Mouse (Mus musculus): ENCODE data around the gene Pitpnm2. TPM values are rescaled to one million over a fixed set of nuclear protein-coding genes. Genes with fewer than 3 reads are reported as not detected.

The Pitpnm2 gene
- polyA plus RNA-seq, 1 experiment, result 10.8 TPM

DNA sequence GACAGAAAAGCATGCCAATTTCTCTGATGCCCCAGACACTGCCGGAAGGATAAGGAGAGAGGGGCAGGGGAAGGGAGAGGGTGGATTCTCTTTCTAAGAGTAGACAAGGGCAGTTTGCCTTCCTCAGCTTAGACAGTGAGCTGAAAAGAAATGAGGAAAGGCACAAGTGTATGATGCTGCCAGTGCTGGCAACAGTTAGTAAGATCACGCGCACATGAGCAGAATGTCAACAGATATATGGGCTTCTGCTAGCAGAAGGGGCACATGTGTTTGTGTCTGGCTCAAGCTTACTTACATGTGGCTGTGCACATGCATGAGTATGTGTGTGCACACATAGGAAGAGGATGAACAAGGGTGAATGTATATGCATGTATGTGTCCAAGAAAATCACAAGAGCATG is 65.4 kb downstream of the Pitpnm2 start:
- Histone ChIP-seq H3K27ac (ENCODE audit: control insufficient read depth, insufficient read depth, low read depth, low read length, poor library complexity) (no peak overlapping the region), H3K4me1 (ENCODE audit: control insufficient read depth, insufficient read depth, low read length) (no peaks in the 10 kb centered on the region), H3K4me3 (replicated peaks; ENCODE audit: control insufficient read depth, low read depth, low read length) (no peak overlapping the region)
- TF ChIP-seq POLR2A (IDR thresholded peaks at IDR 0.05; ENCODE audit: borderline replicate concordance, control insufficient read depth, low read depth, low read length) (no peak), CTCF (IDR thresholded peaks at IDR 0.05; ENCODE audit: control insufficient read depth, insufficient read depth, low read length) (no peak)
- 89% methylated on average over 3 of the region's 3 CpGs for WGBS

- TF ChIP-seq CTCF (IDR thresholded peaks at IDR 0.05; ENCODE audit: control insufficient read depth, insufficient read depth, low read length), result no peak
- no peak for TF ChIP-seq POLR2A (IDR thresholded peaks at IDR 0.05; ENCODE audit: borderline replicate concordance, control insufficient read depth, low read depth, low read length)
- Histone ChIP-seq H3K4me3 (replicated peaks; ENCODE audit: control insufficient read depth, low read depth, low read length) (no peak overlapping the region), H3K4me1 (ENCODE audit: control insufficient read depth, insufficient read depth, low read length) (no peaks in the 10 kb centered on the region), H3K27ac (ENCODE audit: control insufficient read depth, insufficient read depth, low read depth, low read length, poor library complexity) (no peak overlapping the region)
- WGBS, result 79% methylated on average over 7 of the region's 7 CpGs
These were observed 66.9 kb downstream of the Pitpnm2 start for GRCm38 (mm10) chr5:124182642-124183041.

DNA sequence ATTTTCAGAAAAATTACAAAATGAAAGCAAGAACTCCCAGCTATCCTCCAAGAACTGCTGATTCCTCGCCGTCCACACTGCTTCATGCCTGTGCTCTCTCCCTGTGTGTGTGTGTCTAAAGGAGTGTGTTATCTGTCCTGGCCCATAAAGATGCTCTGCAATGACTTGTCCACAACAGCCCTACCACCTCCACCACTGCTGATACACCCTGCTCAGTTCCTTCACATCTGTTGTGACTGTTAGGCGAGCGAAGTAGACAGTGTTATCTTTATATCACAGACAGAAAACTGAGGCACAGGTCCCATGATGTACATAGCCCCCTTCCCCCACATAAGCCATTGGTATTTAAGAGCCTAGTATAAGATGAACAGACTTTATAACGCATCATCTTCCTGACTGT is 67.5 kb downstream of the Pitpnm2 start:
- no peak for TF ChIP-seq CTCF (IDR thresholded peaks at IDR 0.05; ENCODE audit: control insufficient read depth, insufficient read depth, low read length)
- no peak for TF ChIP-seq POLR2A (IDR thresholded peaks at IDR 0.05; ENCODE audit: borderline replicate concordance, control insufficient read depth, low read depth, low read length)
- Histone ChIP-seq H3K4me3 (replicated peaks; ENCODE audit: control insufficient read depth, low read depth, low read length) (no peak overlapping the region), H3K27ac (ENCODE audit: control insufficient read depth, insufficient read depth, low read depth, low read length, poor library complexity) (no peak overlapping the region), H3K4me1 (ENCODE audit: control insufficient read depth, insufficient read depth, low read length) (no peaks in the 10 kb centered on the region)
- 57% methylated on average over 5 of the region's 5 CpGs for whole genome bisulfite sequencing

DNA sequence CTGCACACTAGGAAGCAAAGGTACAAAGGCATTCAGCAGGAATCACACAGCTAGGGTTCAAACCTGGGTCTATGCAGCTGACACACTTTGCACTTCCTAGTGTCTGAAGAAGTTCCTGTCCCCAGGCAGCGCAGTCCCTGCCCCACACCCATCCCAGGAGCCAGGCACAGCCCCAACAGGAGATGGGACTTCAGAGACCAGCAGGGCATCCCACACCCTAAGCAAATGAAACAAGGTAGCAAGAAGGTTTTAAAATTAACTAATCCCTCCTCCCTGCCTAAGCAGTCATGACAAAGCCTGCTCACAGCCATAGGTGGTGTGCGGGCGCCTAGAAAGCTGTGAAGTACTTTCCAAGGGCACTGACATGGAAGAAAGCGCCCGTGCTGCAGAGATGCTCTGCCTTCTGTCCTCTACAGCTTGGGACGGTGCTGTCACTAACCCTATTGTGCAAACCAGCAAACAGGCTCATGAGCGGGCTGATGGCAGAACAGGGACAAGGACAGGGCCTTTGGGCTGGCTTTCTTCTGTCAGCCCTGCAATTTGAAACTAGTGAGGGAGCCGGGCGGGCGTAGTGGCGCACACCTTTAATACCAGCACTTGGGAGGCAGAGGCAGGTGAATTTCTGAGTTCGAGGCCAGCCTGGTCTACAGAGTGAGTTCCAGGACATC is 68.9 kb downstream of the Pitpnm2 start:
- no peak for TF ChIP-seq CTCF (IDR thresholded peaks at IDR 0.05; ENCODE audit: control insufficient read depth, insufficient read depth, low read length)
- no peak for TF ChIP-seq POLR2A (IDR thresholded peaks at IDR 0.05; ENCODE audit: borderline replicate concordance, control insufficient read depth, low read depth, low read length)
- no peak overlapping the region for H3K4me3 ChIP-seq (replicated peaks; ENCODE audit: control insufficient read depth, low read depth, low read length)
- H3K27ac ChIP-seq (ENCODE audit: control insufficient read depth, insufficient read depth, low read depth, low read length, poor library complexity), result no peak overlapping the region
- WGBS, result 87% methylated on average over 12 of the region's 12 CpGs
- no peaks in the 10 kb centered on the region for H3K4me1 ChIP-seq (ENCODE audit: control insufficient read depth, insufficient read depth, low read length)

DNA sequence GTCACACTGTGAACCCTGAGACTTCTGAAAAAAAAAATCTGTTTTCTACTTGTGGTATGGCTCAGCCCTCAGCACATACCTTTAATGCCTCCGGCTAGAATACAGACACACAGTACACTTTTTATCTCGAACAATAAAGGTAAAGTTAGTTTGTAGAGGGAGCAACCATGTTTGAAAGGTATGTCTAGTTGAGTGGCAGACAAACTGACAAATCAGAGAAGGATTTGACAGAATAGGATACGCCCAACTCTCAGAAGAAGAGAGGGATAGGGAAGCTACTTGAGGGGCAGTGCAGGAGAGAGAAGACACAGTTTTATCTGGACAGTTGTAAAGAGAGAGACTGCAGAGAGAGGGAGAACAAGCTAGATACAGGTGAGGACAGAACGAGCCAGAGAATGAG is 70.1 kb downstream of the Pitpnm2 start:
- no peak for TF ChIP-seq CTCF (IDR thresholded peaks at IDR 0.05; ENCODE audit: control insufficient read depth, insufficient read depth, low read length)
- no peak for TF ChIP-seq POLR2A (IDR thresholded peaks at IDR 0.05; ENCODE audit: borderline replicate concordance, control insufficient read depth, low read depth, low read length)
- H3K27ac ChIP-seq (ENCODE audit: control insufficient read depth, insufficient read depth, low read depth, low read length, poor library complexity), result no peak overlapping the region
- H3K4me3 ChIP-seq (replicated peaks; ENCODE audit: control insufficient read depth, low read depth, low read length), result no peak overlapping the region
- H3K4me1 ChIP-seq (ENCODE audit: control insufficient read depth, insufficient read depth, low read length), result no peaks in the 10 kb centered on the region
- WGBS, result 82% methylated on average over 4 of the region's 4 CpGs

DNA sequence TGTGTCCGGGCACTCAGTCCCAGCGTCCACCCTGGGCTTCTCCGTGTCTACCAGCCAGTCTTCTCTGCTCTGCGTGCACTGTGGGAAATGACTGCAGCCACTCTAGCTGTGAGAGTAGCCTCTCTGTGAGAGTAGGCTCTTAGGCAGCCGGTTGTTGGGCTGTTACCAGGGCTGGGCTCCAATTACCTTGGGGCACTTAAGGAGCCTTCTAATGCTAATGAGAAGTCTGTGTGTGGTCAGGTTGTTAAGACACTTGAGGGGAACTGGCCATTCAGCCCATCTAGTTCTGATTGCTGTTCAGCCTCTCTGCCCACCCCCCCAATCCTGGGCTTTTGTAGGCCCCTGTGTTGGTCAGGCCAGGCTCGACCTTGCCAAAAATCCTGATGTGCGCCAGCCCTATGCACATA is 72.8 kb downstream of the Pitpnm2 start:
- 90% methylated on average over 7 of the region's 7 CpGs for WGBS
- Histone ChIP-seq H3K27ac (ENCODE audit: control insufficient read depth, insufficient read depth, low read depth, low read length, poor library complexity) (no peak overlapping the region), H3K4me3 (replicated peaks; ENCODE audit: control insufficient read depth, low read depth, low read length) (no peak overlapping the region), H3K4me1 (ENCODE audit: control insufficient read depth, insufficient read depth, low read length) (no peaks in the 10 kb centered on the region)
- no peak for TF ChIP-seq CTCF (IDR thresholded peaks at IDR 0.05; ENCODE audit: control insufficient read depth, insufficient read depth, low read length)

DNA sequence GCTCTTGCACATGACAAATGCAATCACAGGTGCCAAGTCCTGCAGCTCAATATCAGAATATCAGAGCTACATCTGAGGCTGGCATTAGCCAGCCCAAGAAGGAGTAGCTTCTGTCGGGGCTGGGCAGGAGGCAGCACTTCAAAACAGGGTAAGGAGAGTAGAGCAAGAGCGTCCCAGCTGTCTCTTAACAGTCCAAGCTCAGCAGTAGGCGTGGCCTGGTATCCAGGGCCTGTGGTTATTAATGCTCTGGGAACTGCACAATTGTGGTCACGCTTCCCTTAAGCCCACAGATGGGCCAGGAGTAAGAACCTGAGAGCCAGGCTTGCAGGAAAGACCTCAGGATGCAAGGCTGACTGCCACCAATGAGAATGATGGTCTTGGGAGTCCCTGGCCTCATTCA is 74.4 kb downstream of the Pitpnm2 start:
- Histone ChIP-seq H3K4me3 (replicated peaks; ENCODE audit: control insufficient read depth, low read depth, low read length) (no peak overlapping the region), H3K27ac (ENCODE audit: control insufficient read depth, insufficient read depth, low read depth, low read length, poor library complexity) (no peak overlapping the region), H3K4me1 (ENCODE audit: control insufficient read depth, insufficient read depth, low read length) (no peaks in the 10 kb centered on the region)
- WGBS, result 68% methylated on average over 4 of the region's 4 CpGs
- no peak for TF ChIP-seq CTCF (IDR thresholded peaks at IDR 0.05; ENCODE audit: control insufficient read depth, insufficient read depth, low read length)
- no peak for TF ChIP-seq POLR2A (IDR thresholded peaks at IDR 0.05; ENCODE audit: borderline replicate concordance, control insufficient read depth, low read depth, low read length)

- Histone ChIP-seq H3K27ac (ENCODE audit: control insufficient read depth, insufficient read depth, low read depth, low read length, poor library complexity) (no peak overlapping the region), H3K4me3 (replicated peaks; ENCODE audit: control insufficient read depth, low read depth, low read length) (no peak overlapping the region), H3K4me1 (ENCODE audit: control insufficient read depth, insufficient read depth, low read length) (no peaks in the 10 kb centered on the region)
- WGBS, result 56% methylated on average over 15 of the region's 15 CpGs
- TF ChIP-seq CTCF (IDR thresholded peaks at IDR 0.05; ENCODE audit: control insufficient read depth, insufficient read depth, low read length) (no peak), POLR2A (IDR thresholded peaks at IDR 0.05; ENCODE audit: borderline replicate concordance, control insufficient read depth, low read depth, low read length) (no peak)
These were observed 76.3 kb downstream of the Pitpnm2 start for GRCm38 (mm10) chr5:124173012-124173985.

Measured in bone marrow, adult 2 months (tissue).